Mouse (Mus musculus): ENCODE results near the gene Zfp277. TPM values are rescaled to one million over a fixed set of nuclear protein-coding genes. Genes with fewer than 3 reads are reported as not detected.
A peak's percentile ranks its signal among the peaks of the same experiment; 100 is the strongest.

Gene Zfp277
- polyA plus RNA-seq, 1 experiment from 2014 or later = 21.3 TPM

GRCm38 (mm10) chr12:40447561-40448355 lies 2.1 kb upstream of the Zfp277 start:
- H3K9me3 ChIP-seq (ENCODE audit: control insufficient read depth, low read length) = no peaks in the 10 kb centered on the region
- H3K4me2 ChIP-seq (replicated peaks; ENCODE audit: low read depth) = peak overlapping the region; percentile 97
- ATAC-seq (ENCODE audit: low FRiP score, low TSS enrichment) (no peak), DNase-seq (ENCODE audit: low spot score) (no peak)
- H3K4me3 ChIP-seq (ENCODE audit: low read depth, low read length) = peak overlapping the region; percentile 62
- WGBS = 29% methylated on average over 10 of the region's 10 CpGs
- no peaks in the 10 kb centered on the region for H3K36me3 ChIP-seq (ENCODE audit: control insufficient read depth, insufficient read depth, low read length)
- H3K27ac ChIP-seq (replicated peaks) = no peak overlapping the region
- no peak for TF ChIP-seq EP300 (optimal IDR thresholded peaks at IDR 0.05)
- TF ChIP-seq CTCF (IDR thresholded peaks at IDR 0.05; ENCODE audit: low read depth) = no peak
- H3K9ac ChIP-seq (ENCODE audit: low read length) = no peak overlapping the region
- H3K4me1 ChIP-seq (replicated peaks; ENCODE audit: control insufficient read depth, insufficient read depth) = no peaks in the 10 kb centered on the region
- no peaks in the 10 kb centered on the region for H3K27me3 ChIP-seq (ENCODE audit: control insufficient read depth, insufficient read depth, low read length)

GRCm38 (mm10) chr12:40446450-40447381 lies 1.0 kb upstream of the Zfp277 start:
- Histone ChIP-seq H3K27ac (replicated peaks) (peak overlapping the region; percentile 59), H3K9ac (ENCODE audit: low read length) (peak overlapping the region; percentile 74), H3K27me3 (ENCODE audit: control insufficient read depth, insufficient read depth, low read length) (no peaks in the 10 kb centered on the region), H3K4me2 (replicated peaks; ENCODE audit: low read depth) (peak overlapping the region; percentile 97), H3K36me3 (ENCODE audit: control insufficient read depth, insufficient read depth, low read length) (no peaks in the 10 kb centered on the region), H3K4me3 (ENCODE audit: low read depth, low read length) (peak overlapping the region; percentile 62), H3K9me3 (ENCODE audit: control insufficient read depth, low read length) (no peaks in the 10 kb centered on the region), H3K4me1 (replicated peaks; ENCODE audit: control insufficient read depth, insufficient read depth) (0 out of 2 replicates have a peak, but pooled peaks cover 4% of the 10 kb centered on the region)
- peak; percentile 53 for DNase-seq (ENCODE audit: low spot score)
- WGBS = under 1% methylated on average over 43 of the region's 44 CpGs
- no peak for TF ChIP-seq EP300 (optimal IDR thresholded peaks at IDR 0.05)
- peak; percentile 26 for TF ChIP-seq CTCF (IDR thresholded peaks at IDR 0.05; ENCODE audit: low read depth)
- ATAC-seq (ENCODE audit: low FRiP score, low TSS enrichment) = no peak; the same call in 1 of the 2 replicates

- peak; percentile 71 for DNase-seq (ENCODE audit: low spot score)
- peak overlapping the region; percentile 62 for H3K4me3 ChIP-seq (ENCODE audit: low read depth, low read length)
- no peaks in the 10 kb centered on the region for H3K27me3 ChIP-seq (ENCODE audit: control insufficient read depth, insufficient read depth, low read length)
- H3K27ac ChIP-seq (replicated peaks) = peak overlapping the region; percentile 1; the same call in 1 of the 2 replicates
- ATAC-seq (ENCODE audit: low FRiP score, low TSS enrichment) = peak; percentile 43
- peak overlapping the region; percentile 75 for H3K4me2 ChIP-seq (replicated peaks; ENCODE audit: low read depth)
- TF ChIP-seq EP300 (optimal IDR thresholded peaks at IDR 0.05) (no peak), CTCF (IDR thresholded peaks at IDR 0.05; ENCODE audit: low read depth) (no peak)
- no peaks in the 10 kb centered on the region for H3K36me3 ChIP-seq (ENCODE audit: control insufficient read depth, insufficient read depth, low read length)
- WGBS = under 1% methylated on average over 16 of the region's 16 CpGs
- H3K9ac ChIP-seq (ENCODE audit: low read length) = peak overlapping the region; percentile 58
- H3K9me3 ChIP-seq (ENCODE audit: control insufficient read depth, low read length) = no peaks in the 10 kb centered on the region
- H3K4me1 ChIP-seq (replicated peaks; ENCODE audit: control insufficient read depth, insufficient read depth) = 0 out of 2 replicates have a peak, but pooled peaks cover 4% of the 10 kb centered on the region
These were observed 496 bp downstream of the Zfp277 start for GRCm38 (mm10) chr12:40445206-40445605.

DNA sequence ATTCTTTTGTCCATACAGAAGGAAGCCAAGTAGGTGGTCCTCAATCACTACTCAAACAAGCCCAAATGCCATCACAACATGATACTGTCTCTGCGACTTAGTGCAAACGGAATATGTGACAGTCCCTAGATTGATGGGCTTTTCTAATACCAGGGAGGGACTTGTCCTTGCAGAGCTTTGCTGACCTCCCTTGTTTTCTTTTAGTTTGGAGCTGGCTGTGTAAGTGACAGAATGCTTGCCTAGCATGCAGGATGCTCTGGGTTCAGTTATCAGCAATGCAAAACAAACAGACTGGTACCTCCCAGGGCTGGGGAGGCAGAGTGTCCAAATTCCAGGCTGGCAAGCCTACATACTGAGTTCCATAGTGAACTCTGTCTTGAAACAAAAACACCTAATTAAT lies 7.7 kb downstream of the Zfp277 start:
- no peaks in the 10 kb centered on the region for H3K27me3 ChIP-seq (ENCODE audit: control insufficient read depth, insufficient read depth, low read length)
- ATAC-seq (ENCODE audit: low FRiP score, low TSS enrichment) = no peak
- no peaks in the 10 kb centered on the region for H3K9me3 ChIP-seq (ENCODE audit: control insufficient read depth, low read length)
- no peak overlapping the region for H3K4me3 ChIP-seq (ENCODE audit: low read depth, low read length)
- H3K4me2 ChIP-seq (replicated peaks; ENCODE audit: low read depth) = no peak overlapping the region
- no peak overlapping the region for H3K27ac ChIP-seq (replicated peaks)
- H3K4me1 ChIP-seq (replicated peaks; ENCODE audit: control insufficient read depth, insufficient read depth) = 0 out of 2 replicates have a peak, but pooled peaks cover 4% of the 10 kb centered on the region
- TF ChIP-seq CTCF (IDR thresholded peaks at IDR 0.05; ENCODE audit: low read depth) (no peak), EP300 (optimal IDR thresholded peaks at IDR 0.05) (no peak)
- no peak for DNase-seq (ENCODE audit: low spot score)
- WGBS = 42% methylated on average over 2 of the region's 2 CpGs
- H3K9ac ChIP-seq (ENCODE audit: low read length) = no peak overlapping the region
- no peaks in the 10 kb centered on the region for H3K36me3 ChIP-seq (ENCODE audit: control insufficient read depth, insufficient read depth, low read length)

GRCm38 (mm10) chr12:40434101-40434500 lies 11.6 kb downstream of the Zfp277 start:
- no peak for DNase-seq (ENCODE audit: low spot score)
- Histone ChIP-seq H3K4me2 (replicated peaks; ENCODE audit: low read depth) (no peak overlapping the region), H3K4me1 (replicated peaks; ENCODE audit: control insufficient read depth, insufficient read depth) (no peaks in the 10 kb centered on the region), H3K27me3 (ENCODE audit: control insufficient read depth, insufficient read depth, low read length) (no peaks in the 10 kb centered on the region), H3K9me3 (ENCODE audit: control insufficient read depth, low read length) (no peaks in the 10 kb centered on the region), H3K27ac (replicated peaks) (no peak overlapping the region), H3K36me3 (ENCODE audit: control insufficient read depth, insufficient read depth, low read length) (no peaks in the 10 kb centered on the region), H3K9ac (ENCODE audit: low read length) (no peak overlapping the region), H3K4me3 (ENCODE audit: low read depth, low read length) (no peak overlapping the region)
- 39% methylated on average over 3 of the region's 3 CpGs for WGBS
- ATAC-seq (ENCODE audit: low FRiP score, low TSS enrichment) = no peak
- TF ChIP-seq CTCF (IDR thresholded peaks at IDR 0.05; ENCODE audit: low read depth) (no peak), EP300 (optimal IDR thresholded peaks at IDR 0.05) (no peak)
